Mouse (Mus musculus) CD4-positive, CD25-positive, alpha-beta regulatory T cell, adult 2 months (primary cell): ENCODE results near the gene Mon2.

Source experiments
- DNase-seq: peaks from one replicate; pipeline ENCODE4 v3.0.0-alpha.2; 2012; ENCODE audit warnings: low read depth, low spot score

Mon2 gene

GRCm38 (mm10) chr10:122964241-122964636 lies 112.1 kb downstream of the Mon2 start:
- DNase-seq, result no peak

GRCm38 (mm10) chr10:122963463-122964240 lies 112.7 kb downstream of the Mon2 start:
- no peak for DNase-seq

GRCm38 (mm10) chr10:122962651-122963050 lies 113.7 kb downstream of the Mon2 start:
- DNase-seq, result no peak

- DNase-seq, result no peak
Measured at GRCm38 (mm10) chr10:122961494-122961893, 114.8 kb downstream of the Mon2 start.

GRCm38 (mm10) chr10:122960738-122961137 lies 115.6 kb downstream of the Mon2 start:
- DNase-seq, result no peak

GRCm38 (mm10) chr10:122960216-122960615 lies 116.1 kb downstream of the Mon2 start:
- no peak for DNase-seq

GRCm38 (mm10) chr10:122958699-122959098 lies 117.6 kb downstream of the Mon2 start:
- DNase-seq, result no peak

- no peak for DNase-seq
Measured at GRCm38 (mm10) chr10:122957918-122958317, 118.4 kb downstream of the Mon2 start.

GRCm38 (mm10) chr10:122953576-122953975 lies 122.7 kb downstream of the Mon2 start:
- no peak for DNase-seq

- DNase-seq, result no peak
Measured at GRCm38 (mm10) chr10:122950966-122951365, 125.3 kb downstream of the Mon2 start.

- DNase-seq, result no peak
Measured at GRCm38 (mm10) chr10:122944888-122945287, 131.4 kb downstream of the Mon2 start.

- DNase-seq, result no peak
Measured at GRCm38 (mm10) chr10:122943824-122944223, 132.5 kb downstream of the Mon2 start.

- DNase-seq, result no peak
Measured at GRCm38 (mm10) chr10:122942771-122943170, 133.5 kb downstream of the Mon2 start.
